18 mouse cellular contexts compared by ENCODE assay signal in genomic region chr17:50318810-50319209, GRCm38 (mm10). TPM values are rescaled to one million over a fixed set of nuclear protein-coding genes. Genes with fewer than 3 reads are reported as not detected.
A peak's percentile ranks its signal among the peaks of the same experiment; 100 is the strongest.
DNase-seq lines count a peak whose midpoint lies in the region; ATAC-seq and TF ChIP-seq lines count a peak whose summit lies in the region.
"Had no signal": no experiment of that assay in that cellular context is flagged by ENCODE, and none has a peak within 500 bp of the region (broad histone marks: within the 10 kb centered on the region; RNA-seq: fewer than 3 reads in every experiment).

No protein-coding gene starts in this region.

- H3K36me3 ChIP-seq in midbrain, embryonic 11.5 days (ENCODE audit: control insufficient read depth, insufficient read depth, low read length), result no peaks in the 10 kb centered on the region
- H3K36me3 ChIP-seq in midbrain, embryonic 15.5 days (replicated peaks), result no peaks in the 10 kb centered on the region
- no peaks in the 10 kb centered on the region for H3K36me3 ChIP-seq in liver, embryonic 13.5 days
- no peaks in the 10 kb centered on the region for H3K36me3 ChIP-seq in liver, postnatal 0 days (replicated peaks; ENCODE audit: insufficient read depth, low read length)
- H3K36me3 ChIP-seq in hindbrain, postnatal 0 days (ENCODE audit: insufficient read depth, low read length), result no peaks in the 10 kb centered on the region
- H3K36me3 ChIP-seq: embryonic facial prominence, embryonic 10.5 days; forebrain, embryonic 15.5 days; heart, embryonic 10.5 days; hindbrain, embryonic 13.5 days had no signal

- no peak overlapping the region for H3K27ac ChIP-seq in midbrain, embryonic 11.5 days (ENCODE audit: low read depth, low read length)
- H3K27ac ChIP-seq in midbrain, embryonic 15.5 days, result no peak overlapping the region
- no peak overlapping the region for H3K27ac ChIP-seq in liver, embryonic 13.5 days
- no peak overlapping the region for H3K27ac ChIP-seq in liver, postnatal 0 days (ENCODE audit: low read depth)
- H3K27ac ChIP-seq in hindbrain, postnatal 0 days, result no peak overlapping the region
- H3K27ac ChIP-seq: embryonic facial prominence, embryonic 10.5 days; forebrain, embryonic 15.5 days; heart, embryonic 10.5 days; hindbrain, embryonic 13.5 days had no signal

- no peaks in the 10 kb centered on the region for H3K27me3 ChIP-seq in midbrain, embryonic 11.5 days (ENCODE audit: control insufficient read depth, insufficient read depth, low read length)
- no peaks in the 10 kb centered on the region for H3K27me3 ChIP-seq in midbrain, embryonic 15.5 days (replicated peaks)
- no peaks in the 10 kb centered on the region for H3K27me3 ChIP-seq in liver, embryonic 13.5 days
- no peaks in the 10 kb centered on the region for H3K27me3 ChIP-seq in liver, postnatal 0 days (ENCODE audit: insufficient read depth, low read length)
- no peaks in the 10 kb centered on the region for H3K27me3 ChIP-seq in hindbrain, postnatal 0 days (ENCODE audit: insufficient read depth, low read length)
- H3K27me3 ChIP-seq: forebrain, embryonic 15.5 days; hindbrain, embryonic 13.5 days had no signal

- no peaks in the 10 kb centered on the region for H3K4me1 ChIP-seq in midbrain, embryonic 11.5 days (ENCODE audit: control insufficient read depth, insufficient read depth, low read length)
- no peaks in the 10 kb centered on the region for H3K4me1 ChIP-seq in midbrain, embryonic 15.5 days
- H3K4me1 ChIP-seq in liver, embryonic 13.5 days (replicated peaks), result peaks cover 20% of the 10 kb centered on the region
- H3K4me1 ChIP-seq in liver, postnatal 0 days (ENCODE audit: insufficient read depth), result no peaks in the 10 kb centered on the region
- H3K4me1 ChIP-seq in hindbrain, postnatal 0 days (ENCODE audit: insufficient read depth, low read length), result 0 out of 2 replicates have a peak, but pooled peaks cover 3% of the 10 kb centered on the region
- H3K4me1 ChIP-seq: forebrain, embryonic 15.5 days; hindbrain, embryonic 13.5 days had no signal

- no peaks in the 10 kb centered on the region for H3K9me3 ChIP-seq in midbrain, embryonic 11.5 days (ENCODE audit: control insufficient read depth, low read length)
- H3K9me3 ChIP-seq in midbrain, embryonic 15.5 days, result no peaks in the 10 kb centered on the region
- no peaks in the 10 kb centered on the region for H3K9me3 ChIP-seq in liver, embryonic 13.5 days (replicated peaks)
- no peaks in the 10 kb centered on the region for H3K9me3 ChIP-seq in liver, postnatal 0 days (ENCODE audit: low read length)
- no peaks in the 10 kb centered on the region for H3K9me3 ChIP-seq in hindbrain, postnatal 0 days (ENCODE audit: low read length)
- H3K9me3 ChIP-seq: embryonic facial prominence, embryonic 10.5 days; forebrain, embryonic 15.5 days; heart, embryonic 10.5 days; hindbrain, embryonic 13.5 days had no signal

- H3K4me3 ChIP-seq in midbrain, embryonic 11.5 days (ENCODE audit: low read depth, low read length), result no peak overlapping the region
- no peak overlapping the region for H3K4me3 ChIP-seq in midbrain, embryonic 15.5 days
- no peak overlapping the region for H3K4me3 ChIP-seq in liver, embryonic 13.5 days (replicated peaks)
- H3K4me3 ChIP-seq in liver, postnatal 0 days (ENCODE audit: low read depth, low read length), result no peak overlapping the region
- H3K4me3 ChIP-seq in hindbrain, postnatal 0 days (ENCODE audit: low read length), result no peak overlapping the region
- H3K4me3 ChIP-seq: embryonic facial prominence, embryonic 10.5 days; forebrain, embryonic 15.5 days; heart, embryonic 10.5 days; hindbrain, embryonic 13.5 days had no signal

- no peak overlapping the region for H3K4me2 ChIP-seq in midbrain, embryonic 11.5 days
- no peak overlapping the region for H3K4me2 ChIP-seq in midbrain, embryonic 15.5 days
- H3K4me2 ChIP-seq in liver, embryonic 13.5 days, result no peak overlapping the region
- H3K4me2 ChIP-seq in liver, postnatal 0 days (ENCODE audit: low read depth, low read length), result no peak overlapping the region
- no peak overlapping the region for H3K4me2 ChIP-seq in hindbrain, postnatal 0 days (ENCODE audit: low read depth, low read length)
- H3K4me2 ChIP-seq: forebrain, embryonic 15.5 days; hindbrain, embryonic 13.5 days had no signal

- DNase-seq in midbrain, embryonic 11.5 days (ENCODE audit: low spot score, missing footprints), result peak; percentile 12
- no peak for DNase-seq in liver, embryonic 13.5 days
- DNase-seq in liver, postnatal 0 days, result no peak
- DNase-seq in kidney, adult 11 months, result no peak
- DNase-seq in hindbrain, postnatal 0 days (ENCODE audit: low spot score), result no peak
- no peak for DNase-seq in urinary bladder, postnatal 10 days (ENCODE audit: low spot score)
- DNase-seq: adrenal gland, postnatal 14 days; cerebellum, adult 18-20 months; cerebellum, adult 9-11 months; cerebellum, postnatal 36 days; gastrocnemius, postnatal 36 days; heart, adult 18-20 months; heart, postnatal 14 days had no signal

- ATAC-seq in midbrain, embryonic 11.5 days (ENCODE audit: low FRiP score), result no peak
- no peak for ATAC-seq in midbrain, embryonic 15.5 days (replicated peaks)
- ATAC-seq in liver, embryonic 13.5 days (ENCODE audit: low read depth), result peak; percentile 68
- ATAC-seq in liver, postnatal 0 days, result no peak; the same call in 1 of the 2 replicates
- no peak for ATAC-seq in hindbrain, postnatal 0 days
- ATAC-seq: forebrain, embryonic 15.5 days had no signal

- no peak for TF ChIP-seq CTCF in liver, postnatal 0 days (IDR thresholded peaks at IDR 0.05; ENCODE audit: low read depth)
- no peak for TF ChIP-seq CTCF in hindbrain, postnatal 0 days (IDR thresholded peaks at IDR 0.05; ENCODE audit: low read depth)

- no peak overlapping the region for H3K9ac ChIP-seq in midbrain, embryonic 11.5 days (ENCODE audit: low read length)
- no peak overlapping the region for H3K9ac ChIP-seq in midbrain, embryonic 15.5 days
- H3K9ac ChIP-seq in liver, embryonic 13.5 days, result no peak overlapping the region
- no peak overlapping the region for H3K9ac ChIP-seq in liver, postnatal 0 days (replicated peaks)
- H3K9ac ChIP-seq in hindbrain, postnatal 0 days (replicated peaks; ENCODE audit: low read length), result no peak overlapping the region
- H3K9ac ChIP-seq: forebrain, embryonic 15.5 days; hindbrain, embryonic 13.5 days had no signal

- peak; percentile 87 for TF ChIP-seq EP300 in liver, postnatal 0 days (IDR thresholded peaks at IDR 0.05; ENCODE audit: low read depth)

RNA-seq across cellular contexts. Expression of gene Dazl, which starts 25.4 kb away (rescaled TPM):
- 0.23 TPM in 1 of 2 replicates, not detected in the other for polyA plus RNA-seq in midbrain, embryonic 11.5 days (2014; fragmentation: Nextera tagmentation; extraction: Ambion mirVana)
- polyA plus RNA-seq in midbrain, embryonic 15.5 days (2015; fragmentation: Nextera tagmentation; extraction: Ambion mirVana), result 0.37 and 0.43 TPM in 2 replicates
- 0.17 and 0.21 TPM in 2 replicates for polyA plus RNA-seq in liver, embryonic 13.5 days (2015; fragmentation: Nextera tagmentation; extraction: Ambion mirVana)
- not detected in 2 replicates for polyA plus RNA-seq in liver, postnatal 0 days (2015; fragmentation: Nextera tagmentation; extraction: Ambion mirVana)
- 0.42 TPM in 1 of 2 replicates, not detected in the other for total RNA-seq in hindbrain, postnatal 0 days (2014; rRNA removed)
- 0.48 and 1.9 TPM in 2 replicates for polyA plus RNA-seq in hindbrain, postnatal 0 days (2015; fragmentation: Nextera tagmentation; extraction: Ambion mirVana)
- polyA plus RNA-seq: embryonic facial prominence, embryonic 10.5 days had no signal
